Mouse (Mus musculus) ES-E14 (cell line): ENCODE data around the gene Rabif.

Experiments used
- CHD2 ChIP-seq: IDR thresholded peaks from 2 replicates; pipeline ENCODE4 v1.6.1; 2014; ENCODE audit warnings: mild to moderate bottlenecking, low read depth, low read length, inconsistent platforms
- MAFK ChIP-seq: IDR thresholded peaks from 2 replicates; pipeline ENCODE4 v1.6.1; 2014; ENCODE audit warnings: mild to moderate bottlenecking, low read depth, low read length, inconsistent platforms; ENCODE audit not compliant: insufficient read depth

DNA sequence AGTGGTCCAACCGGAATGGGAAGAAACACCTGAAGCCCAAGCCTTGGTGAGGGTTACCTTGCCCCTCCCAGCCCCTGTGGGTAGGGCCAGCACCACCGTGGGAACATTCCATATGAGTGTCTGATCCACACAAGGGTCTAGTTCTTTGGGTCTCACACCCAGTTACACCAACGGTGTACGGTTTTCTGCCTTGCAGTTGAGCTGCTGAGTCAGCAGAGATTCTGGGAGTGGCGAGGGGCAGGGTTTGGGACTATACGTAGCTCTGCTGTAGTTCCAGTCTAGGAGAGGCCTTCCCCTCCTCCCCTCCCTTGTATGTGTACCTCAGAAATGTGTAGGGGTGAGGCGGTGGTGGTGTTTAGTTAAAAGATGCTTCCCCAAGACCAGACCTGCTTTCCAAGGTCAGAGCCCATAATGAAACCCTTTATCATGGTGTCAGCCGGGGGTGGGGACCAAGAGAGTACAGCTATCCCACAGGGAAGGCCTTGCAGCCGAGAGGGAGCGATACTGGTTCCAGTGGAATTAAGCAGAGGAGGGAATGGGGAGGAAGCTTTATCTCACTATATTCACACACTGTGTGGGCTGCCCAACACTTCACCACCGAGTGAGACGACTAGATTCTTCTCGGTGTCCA is 60.9 kb downstream of the Rabif start:
- TF ChIP-seq CHD2 (no peak), MAFK (peak; percentile 100)
